In the genomic region with DNA sequence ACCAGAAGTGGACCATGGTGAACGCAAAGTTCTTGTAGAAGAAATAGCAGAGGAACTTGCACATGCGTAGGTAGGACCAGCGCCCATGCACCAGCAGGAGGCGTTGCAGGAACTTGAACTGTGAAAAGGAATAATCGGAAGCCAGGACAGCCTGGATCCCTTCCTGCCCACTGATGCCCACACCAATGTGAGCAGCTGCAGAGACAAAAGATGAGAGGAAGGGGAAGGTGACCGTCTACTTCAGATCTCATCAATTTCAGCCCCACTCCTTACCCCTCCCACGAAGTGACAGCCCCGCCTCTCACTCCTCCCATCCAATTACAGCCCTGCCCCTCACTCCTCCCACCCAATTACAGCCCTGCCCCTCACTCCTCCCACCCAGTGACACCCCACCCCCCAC, we compare ENCODE assay signal across 1 mouse cellular context.
TF ChIP-seq lines count a peak whose summit lies in the region.

No protein-coding gene starts in this region.

TF ChIP-seq in CH12.LX, 34 proteins besides CTCF, POLR2A, EP300 and RAD21:
- TF ChIP-seq JUN (IDR thresholded peaks at IDR 0.05; ENCODE audit: insufficient read depth, low read depth, low read length) (no peak), USF2 (conservative IDR thresholded peaks at IDR 0.05; ENCODE audit: low read depth, low read length) (no peak), NELFE (IDR thresholded peaks at IDR 0.05; ENCODE audit: low read depth, low read length) (no peak), TCF12 (IDR thresholded peaks at IDR 0.05; ENCODE audit: low read depth, low read length) (no peak), ZKSCAN1 (IDR thresholded peaks at IDR 0.05; ENCODE audit: borderline replicate concordance, low read depth, low read length) (no peak), JUND (conservative IDR thresholded peaks at IDR 0.05; ENCODE audit: low read depth, low read length) (no peak), GABPA (IDR thresholded peaks at IDR 0.05; ENCODE audit: insufficient replicate concordance, low read depth, low read length) (no peak), RCOR1 (conservative IDR thresholded peaks at IDR 0.05; ENCODE audit: low read depth, low read length) (no peak), MAX (IDR thresholded peaks at IDR 0.05; ENCODE audit: low read length) (no peak), KAT2A (IDR thresholded peaks at IDR 0.05; ENCODE audit: insufficient replicate concordance, low read length) (no peak), UBTF (IDR thresholded peaks at IDR 0.05; ENCODE audit: low read depth, low read length) (no peak), POLR2AphosphoS2 (IDR thresholded peaks at IDR 0.05; ENCODE audit: low read depth, low read length) (no peak), MXI1 (IDR thresholded peaks at IDR 0.05; ENCODE audit: low read depth, low read length) (no peak), CHD2 (IDR thresholded peaks at IDR 0.05; ENCODE audit: low read length) (no peak), USF1 (IDR thresholded peaks at IDR 0.05; ENCODE audit: low read depth, low read length) (no peak), ZMIZ1 (IDR thresholded peaks at IDR 0.05; ENCODE audit: low read depth, low read length) (no peak), ELF1 (IDR thresholded peaks at IDR 0.05; ENCODE audit: low read depth, low read length) (no peak), TBP (conservative IDR thresholded peaks at IDR 0.05; ENCODE audit: low read depth, low read length) (no peak), MAZ (IDR thresholded peaks at IDR 0.05; ENCODE audit: low read depth, low read length) (no peak)
